Mouse (Mus musculus) monocyte, adult 2 months (primary cell): ENCODE measurements around the gene Bcl11a.
"Not testable (repeated sequence)": the region's sequence is repeated elsewhere in the genome, so short reads cannot be mapped to it uniquely, and the experiment has no call there.

Experiments
- DNase-seq, 2 experiments: peaks; one replicate each; pipeline ENCODE4 v3.0.0; 2022; ENCODE audit warnings: low spot score in 2 of 2, low read depth in 1 of 2

Bcl11a gene

GRCm38 (mm10) chr11:24098662-24099061 is 20.8 kb downstream of the Bcl11a start:
- DNase-seq: no peak

GRCm38 (mm10) chr11:24099215-24099614 is 21.4 kb downstream of the Bcl11a start:
- DNase-seq: no peak

- DNase-seq: no peak
Observed at GRCm38 (mm10) chr11:24099886-24100293, 22.0 kb downstream of the Bcl11a start.

DNA sequence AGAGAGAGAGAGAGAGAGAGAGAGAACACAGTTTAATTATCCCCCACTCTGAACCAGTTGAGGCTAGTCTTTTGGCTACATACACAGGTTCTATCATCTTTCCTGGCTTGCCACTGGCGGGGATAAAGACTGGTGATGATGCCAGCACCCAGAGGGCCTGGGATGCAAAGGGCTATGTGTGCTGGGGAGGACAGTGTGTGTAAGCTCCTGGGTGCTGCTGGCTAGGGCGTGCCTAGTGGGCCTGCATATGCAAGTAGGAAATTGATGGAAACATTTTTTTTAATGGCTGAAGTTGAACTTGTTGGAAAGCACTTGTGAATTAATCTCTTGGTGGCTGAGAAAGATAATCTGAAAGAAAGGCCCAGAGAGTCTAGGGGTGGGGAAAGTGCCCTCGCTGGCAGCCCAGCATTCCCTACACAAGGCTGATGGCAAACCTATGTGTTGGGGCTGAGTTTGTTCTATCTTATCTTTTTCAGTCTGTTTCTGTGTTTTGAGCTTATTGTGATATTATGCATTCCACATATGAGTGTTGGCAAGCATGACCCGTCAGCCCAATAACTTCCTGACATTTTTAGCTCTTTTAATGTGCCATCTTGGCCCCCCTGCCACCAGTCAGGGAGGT is 22.7 kb downstream of the Bcl11a start:
- no peak for DNase-seq

DNA sequence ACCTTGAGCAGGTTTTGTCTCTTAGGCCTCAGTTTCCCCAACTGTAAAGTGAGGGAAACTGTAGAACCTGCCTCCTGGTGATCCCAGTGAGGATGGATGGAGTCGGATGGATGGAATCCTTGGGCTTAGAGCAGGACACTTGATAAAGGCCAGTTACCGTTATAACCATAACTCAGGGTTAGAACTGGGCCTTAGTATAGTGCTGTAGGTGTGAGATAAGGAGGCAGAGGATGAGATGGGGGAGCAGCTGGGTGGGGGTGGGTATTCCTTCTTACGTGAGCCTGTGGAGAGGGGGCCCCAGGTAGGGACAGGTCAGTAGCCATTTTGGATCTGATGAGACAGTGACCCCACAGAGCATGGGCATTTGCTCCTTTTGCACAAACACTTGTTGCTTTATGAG is 23.8 kb downstream of the Bcl11a start:
- no peak for DNase-seq

GRCm38 (mm10) chr11:24102372-24102771 is 24.5 kb downstream of the Bcl11a start:
- DNase-seq: no peak

- DNase-seq: no peak
Observed at GRCm38 (mm10) chr11:24103128-24103742, 25.4 kb downstream of the Bcl11a start.

DNA sequence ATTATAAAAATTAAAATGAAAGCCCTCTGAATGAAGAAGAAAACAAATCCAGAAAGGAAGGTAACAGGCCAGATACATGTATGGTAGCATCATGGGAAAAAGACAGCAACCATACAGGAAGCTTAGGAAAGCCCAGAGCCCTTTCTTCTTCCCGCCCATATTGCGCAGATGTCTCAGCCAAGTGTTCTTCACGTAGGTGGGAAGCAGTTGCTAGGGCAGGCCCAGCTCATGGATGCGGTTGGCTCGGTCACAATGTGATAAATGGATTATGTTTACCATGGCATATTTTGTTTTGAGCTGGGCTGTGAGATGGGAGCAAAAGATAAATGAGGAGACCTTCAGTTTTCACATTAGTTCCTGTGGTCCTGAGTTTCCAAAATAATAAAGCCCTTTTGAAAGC is 29.6 kb downstream of the Bcl11a start:
- no peak for DNase-seq

DNA sequence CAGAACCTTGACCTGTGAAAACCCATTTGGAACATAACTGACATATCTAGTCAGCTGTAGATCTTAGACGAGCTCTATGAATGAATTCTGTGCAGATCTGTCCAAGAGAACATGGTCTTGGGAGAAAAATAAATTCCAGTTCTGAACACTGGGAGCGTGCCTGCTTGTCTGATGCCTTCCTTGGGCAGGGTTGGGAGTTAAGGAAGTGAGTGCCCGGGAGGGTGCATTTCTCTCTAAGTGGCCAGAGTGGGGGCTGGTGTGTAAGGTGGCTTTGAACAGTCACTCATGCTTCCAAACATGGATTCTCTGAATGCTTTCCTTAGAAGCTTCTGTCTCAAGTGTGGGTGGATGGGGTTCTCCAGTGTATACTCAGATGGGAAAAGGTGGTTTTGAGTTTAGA is 31.1 kb downstream of the Bcl11a start:
- DNase-seq: no peak

- no peak for DNase-seq
Observed at GRCm38 (mm10) chr11:24109388-24109787, 31.5 kb downstream of the Bcl11a start.

DNA sequence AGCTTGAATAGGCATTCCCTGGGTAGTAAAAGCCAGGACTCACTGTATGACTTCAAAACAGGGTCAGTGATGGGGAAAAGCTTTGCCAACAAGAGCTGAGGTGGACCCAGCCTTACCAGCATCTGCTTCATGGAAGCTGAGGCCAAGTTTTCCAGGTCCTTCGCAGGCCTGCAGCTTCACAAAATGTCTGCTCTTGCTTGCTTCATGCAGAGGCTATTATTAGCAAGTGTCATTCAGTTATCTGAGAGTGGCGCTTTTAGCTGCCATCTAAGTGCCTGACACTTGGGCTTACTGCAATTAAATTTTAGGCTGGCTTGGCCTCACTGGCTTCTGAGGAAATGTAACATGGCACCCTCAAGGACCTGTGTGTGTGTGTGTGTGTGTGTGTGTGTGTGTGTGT is 32.3 kb downstream of the Bcl11a start:
- no peak for DNase-seq

DNA sequence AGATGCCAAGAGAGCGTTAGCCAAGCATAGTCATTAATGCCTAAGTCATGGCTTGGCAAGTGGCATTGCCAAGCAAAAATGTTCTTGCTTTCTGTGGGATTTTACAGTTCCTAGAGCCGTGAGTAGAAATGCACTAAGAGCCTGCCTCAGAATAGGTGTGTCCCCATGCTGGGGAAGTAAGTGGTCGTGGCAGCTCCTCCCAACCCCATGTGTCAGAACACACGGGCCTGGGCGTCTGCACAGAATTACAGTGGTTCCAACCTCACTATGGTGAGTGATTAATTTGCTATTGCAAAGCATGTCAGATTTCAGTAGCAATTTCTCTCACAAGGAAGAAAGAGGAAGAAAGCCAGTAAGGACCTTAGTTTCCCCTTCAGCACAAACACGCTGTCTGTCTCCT is 33.9 kb downstream of the Bcl11a start:
- DNase-seq: no peak

GRCm38 (mm10) chr11:24115017-24115752 is 37.3 kb downstream of the Bcl11a start:
- no peak for DNase-seq

DNA sequence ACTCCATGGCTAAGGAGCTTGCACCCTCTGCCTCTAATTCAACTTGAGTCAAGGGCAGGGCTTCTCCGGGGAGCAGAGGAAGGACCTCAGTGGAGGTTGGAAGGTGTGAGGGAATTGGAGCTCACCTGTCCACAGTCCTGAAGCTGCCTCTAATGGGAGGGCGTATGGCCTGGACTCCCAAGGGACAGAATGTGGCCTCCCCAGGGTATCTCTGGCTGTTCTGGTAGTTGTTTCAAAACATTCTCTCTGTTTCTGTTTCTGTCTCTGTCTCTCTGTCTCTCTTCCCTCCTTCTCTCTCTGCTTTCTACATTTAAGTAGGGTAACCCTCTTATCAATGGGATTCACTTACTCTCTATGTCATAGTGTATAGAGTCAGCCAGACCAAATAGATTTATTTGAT is 38.2 kb downstream of the Bcl11a start:
- DNase-seq: no peak

- no peak for DNase-seq
Observed at GRCm38 (mm10) chr11:24116582-24117318, 38.9 kb downstream of the Bcl11a start.

- DNase-seq: no peak
Observed at GRCm38 (mm10) chr11:24121136-24121535, 43.3 kb downstream of the Bcl11a start.

- DNase-seq: no peak
Observed at GRCm38 (mm10) chr11:24122899-24123298, 45.0 kb downstream of the Bcl11a start.

DNA sequence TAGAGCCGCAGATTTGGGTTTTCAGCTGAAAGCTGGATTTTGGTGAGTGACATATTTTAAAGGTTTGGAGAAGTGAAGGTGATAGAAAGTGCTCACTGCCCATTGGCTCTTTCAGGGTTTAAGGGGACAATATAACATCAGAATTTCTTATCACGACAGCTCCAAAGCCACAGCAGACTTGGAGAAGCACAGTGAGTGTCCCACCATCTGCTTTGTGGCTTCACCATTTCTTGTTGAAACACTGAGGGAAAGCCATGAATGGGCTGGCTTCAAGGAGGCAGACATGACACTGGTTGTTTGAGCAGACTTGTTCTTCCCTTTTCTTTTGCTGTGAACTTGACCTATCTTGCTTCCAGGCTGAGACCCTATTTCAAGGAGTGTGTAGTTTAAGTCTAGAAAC is 46.1 kb downstream of the Bcl11a start:
- no peak for DNase-seq

DNA sequence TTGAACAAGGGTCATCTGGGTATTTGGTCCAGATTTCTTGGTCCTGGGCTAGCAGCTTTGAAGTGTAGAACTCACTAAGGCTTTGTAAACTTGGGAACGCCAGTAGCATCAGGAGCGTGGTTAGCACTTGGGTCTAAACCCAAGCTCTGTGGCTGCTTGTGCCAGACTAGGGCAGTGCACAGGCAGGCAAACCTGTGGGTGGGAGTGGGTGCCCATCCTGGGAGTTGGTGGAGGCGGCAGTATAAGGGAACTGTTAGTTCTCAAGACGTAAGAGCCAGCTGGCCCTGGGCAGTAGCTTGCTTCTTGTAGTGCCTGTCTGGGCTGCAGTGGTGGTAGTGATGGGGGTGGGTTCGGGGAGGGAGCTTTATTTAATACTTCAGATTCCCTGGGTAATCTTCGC is 47.2 kb downstream of the Bcl11a start:
- DNase-seq: no peak

DNA sequence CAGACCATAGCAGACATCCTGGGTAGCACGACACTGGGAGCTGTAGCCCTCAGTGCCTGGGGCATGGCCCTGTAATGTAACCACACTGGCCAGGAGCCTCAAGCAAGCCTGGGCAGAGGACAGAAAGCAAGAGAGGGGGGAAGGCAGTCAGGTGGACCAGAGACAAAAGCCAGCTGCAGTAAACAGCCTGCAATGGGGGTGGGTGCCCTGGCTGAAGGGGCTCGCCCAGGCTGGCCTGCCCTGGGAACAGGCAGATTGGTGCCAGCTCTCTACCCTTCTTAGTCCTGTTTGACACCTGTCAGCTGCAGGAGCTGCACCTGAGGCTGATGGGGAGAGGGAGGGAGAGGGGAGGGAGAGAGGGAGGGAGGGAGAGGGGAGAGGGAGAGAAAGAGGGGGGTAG is 50.1 kb downstream of the Bcl11a start:
- DNase-seq: no peak

GRCm38 (mm10) chr11:24128880-24129279 is 51.0 kb downstream of the Bcl11a start:
- DNase-seq: not testable (repeated sequence)
